Mouse (Mus musculus): ENCODE results near the gene Pcnx2.

- no peak for TF ChIP-seq CTCF (IDR thresholded peaks at IDR 0.05; ENCODE audit: extremely low read depth, insufficient read depth, low read length)
- no peak for TF ChIP-seq POLR2A (IDR thresholded peaks at IDR 0.05; ENCODE audit: extremely low read depth, insufficient read depth, low read length)
Measured at GRCm38 (mm10) chr8:125763066-125763786, 134.9 kb downstream of the Pcnx2 start.
